Mouse (Mus musculus): Measurements from ENCODE around the gene Hrasls.

The Hrasls gene

DNA sequence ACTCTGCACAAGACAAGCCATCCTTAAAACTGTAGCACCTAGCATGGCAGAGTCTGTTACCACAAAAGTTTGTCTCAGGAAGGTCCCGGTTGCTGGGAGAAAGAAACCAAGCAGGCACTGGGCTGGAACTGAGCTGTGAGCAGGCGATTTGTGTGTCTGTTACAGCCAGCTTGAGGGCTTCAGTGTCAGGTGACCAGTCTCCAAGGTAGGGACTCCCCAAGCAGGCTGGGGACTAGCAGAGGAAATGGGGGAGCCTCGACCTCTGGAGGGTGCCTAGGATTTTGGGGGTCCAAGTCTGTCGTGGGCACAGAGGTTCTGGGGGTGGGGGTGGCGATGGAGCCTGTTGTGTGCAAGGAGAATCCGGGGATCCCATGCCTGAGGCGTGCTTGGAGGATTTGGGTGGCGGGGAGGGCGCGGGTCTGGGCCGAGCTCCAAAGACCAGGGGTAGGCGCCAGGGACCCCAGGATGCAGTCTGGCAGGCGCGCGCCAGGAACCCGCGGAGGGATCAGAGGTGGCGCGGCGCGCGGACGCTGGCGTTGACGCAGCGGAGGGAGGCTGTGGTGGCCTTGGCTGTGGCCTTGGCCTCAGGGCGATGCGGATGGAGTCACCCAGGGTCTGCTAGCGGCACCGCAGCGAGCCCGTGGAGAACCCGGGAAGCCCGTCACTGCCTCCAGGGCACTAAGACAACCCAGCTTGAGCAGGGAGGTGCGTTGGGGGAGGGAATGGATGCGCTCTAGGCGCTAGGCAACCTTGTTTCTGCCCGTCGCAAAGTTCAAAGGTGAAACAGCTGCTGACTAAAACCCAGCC, at the start of gene Hrasls:
TSS of gene Hrasls (plus strand) at position 91 of the 807 bp plus-strand sequence.
- DNase-seq = peak; percentile 28 to 44

DNA sequence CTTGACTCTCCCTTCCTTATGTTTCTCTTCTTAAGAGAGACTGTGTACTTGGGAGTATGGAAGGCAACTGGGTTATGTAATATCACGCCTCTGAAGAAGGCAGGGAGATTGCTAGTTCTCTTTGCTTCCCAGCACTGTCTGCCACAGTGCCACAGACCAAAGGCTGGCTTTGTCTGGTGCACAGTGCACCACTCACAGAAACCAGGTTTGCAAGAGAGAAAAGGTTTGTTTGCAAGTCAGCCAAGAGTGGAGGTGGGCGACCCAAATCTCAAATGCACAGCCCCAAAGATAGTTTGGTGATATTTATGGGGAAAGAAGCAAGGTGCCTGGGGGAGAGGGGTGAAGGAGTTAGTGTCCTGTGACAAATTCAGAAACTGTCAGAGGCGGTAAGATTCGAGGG, 47.2 kb upstream of the Hrasls start:
- no peak for DNase-seq

DNA sequence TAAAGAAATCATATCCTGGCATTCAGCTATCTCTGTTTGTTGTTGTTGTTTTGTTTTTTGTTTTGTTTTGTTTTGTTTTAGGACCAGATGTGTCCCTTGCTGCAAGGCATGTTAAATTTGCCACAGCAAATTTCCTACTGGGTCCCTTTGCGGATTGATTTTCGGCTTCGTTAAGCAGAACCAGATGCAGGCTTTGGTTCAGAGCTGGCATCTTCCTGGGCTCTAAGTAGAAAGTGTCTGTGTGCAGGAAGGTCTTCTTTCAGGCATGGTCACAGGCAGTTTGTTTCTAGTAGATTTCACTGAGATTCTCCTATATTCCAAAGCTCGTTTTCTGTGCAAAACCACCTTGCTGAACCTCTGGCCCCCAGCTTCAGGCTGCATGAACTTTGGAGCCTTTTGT, 42.4 kb upstream of the Hrasls start:
- DNase-seq = peak in 1 of 2 experiments; percentile 2

DNA sequence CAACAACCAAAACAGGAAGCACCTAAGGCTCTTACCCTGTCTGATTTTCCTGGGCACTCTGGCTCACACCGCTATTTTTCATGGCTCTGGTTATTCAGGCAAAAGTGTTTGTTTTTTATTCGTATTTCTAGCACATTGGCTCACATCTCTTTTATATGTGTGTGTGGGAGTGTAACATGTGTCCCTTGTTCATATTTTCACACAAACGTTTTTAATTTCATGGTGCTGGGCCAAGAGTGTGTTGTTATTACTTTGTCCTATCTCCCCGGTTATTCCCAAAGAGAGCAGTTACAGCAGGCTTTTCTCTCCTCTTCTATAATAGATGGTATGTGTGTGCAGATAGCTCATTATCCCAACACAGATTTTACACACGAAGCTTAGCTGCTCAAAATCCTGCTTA, 37.8 kb upstream of the Hrasls start:
- no peak for DNase-seq

DNA sequence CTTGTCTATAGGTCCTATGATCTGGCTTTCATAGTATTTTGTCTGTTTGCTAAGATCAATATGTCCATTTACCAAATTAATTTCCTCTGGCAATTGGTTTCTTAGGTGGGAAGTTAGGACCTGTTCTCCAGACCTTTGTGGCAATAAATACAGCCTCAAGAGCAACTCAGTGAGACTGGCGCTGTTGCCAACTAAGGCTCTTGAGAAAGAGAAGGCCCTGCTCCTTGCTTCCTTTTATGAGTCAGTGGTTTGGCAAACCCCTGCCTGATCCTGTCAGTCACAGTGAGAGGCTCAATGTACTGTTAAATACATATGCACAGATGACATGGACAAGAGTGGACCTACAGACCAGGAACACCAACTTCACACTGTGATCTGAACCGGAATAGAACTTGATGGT, 36.3 kb upstream of the Hrasls start:
- no peak for DNase-seq

DNA sequence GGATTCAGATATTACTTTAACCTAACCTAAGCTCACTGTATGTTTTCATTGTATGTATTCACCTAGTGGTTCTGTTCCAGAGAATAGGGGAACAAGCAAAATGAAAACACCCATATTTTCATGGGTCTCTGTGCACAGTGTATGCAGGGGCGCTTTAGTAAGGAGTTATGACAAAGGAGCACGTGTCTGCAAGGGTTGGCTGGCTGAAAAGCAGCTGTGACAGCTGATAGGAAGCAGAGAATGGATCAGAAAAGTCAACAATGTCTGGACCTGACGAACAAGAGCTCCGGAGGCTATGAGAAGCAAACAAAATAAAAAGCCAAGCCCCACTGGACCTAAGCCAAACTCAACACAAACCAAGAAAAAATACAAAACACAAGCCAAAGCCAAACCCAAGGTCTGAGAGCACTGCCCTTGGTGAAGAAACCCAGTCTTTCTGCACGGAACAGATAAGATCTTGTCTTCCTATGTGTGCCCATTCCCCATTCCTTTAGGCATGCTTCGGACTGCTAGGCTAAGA, 34.6 kb upstream of the Hrasls start:
- DNase-seq = no peak

DNA sequence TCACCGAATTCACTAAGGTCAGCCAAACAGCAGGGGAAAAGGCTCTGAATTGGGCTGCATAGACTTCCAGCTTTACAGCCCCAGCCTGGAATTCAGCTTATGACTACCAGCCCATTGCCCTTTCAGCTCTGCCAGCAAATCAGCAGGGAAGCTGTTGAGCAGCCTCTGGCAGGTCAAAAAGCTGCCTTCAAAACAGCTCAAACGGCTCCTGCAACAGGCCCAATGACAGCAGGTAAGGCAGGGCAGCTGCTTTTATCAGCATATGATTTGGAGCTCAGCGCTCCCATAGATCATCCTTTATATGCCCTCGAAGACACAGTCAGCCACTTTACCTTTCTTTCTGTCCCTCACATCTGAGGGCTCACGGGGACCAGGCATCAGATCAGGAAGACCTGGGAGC, 16.6 kb upstream of the Hrasls start:
- no peak for DNase-seq

DNA sequence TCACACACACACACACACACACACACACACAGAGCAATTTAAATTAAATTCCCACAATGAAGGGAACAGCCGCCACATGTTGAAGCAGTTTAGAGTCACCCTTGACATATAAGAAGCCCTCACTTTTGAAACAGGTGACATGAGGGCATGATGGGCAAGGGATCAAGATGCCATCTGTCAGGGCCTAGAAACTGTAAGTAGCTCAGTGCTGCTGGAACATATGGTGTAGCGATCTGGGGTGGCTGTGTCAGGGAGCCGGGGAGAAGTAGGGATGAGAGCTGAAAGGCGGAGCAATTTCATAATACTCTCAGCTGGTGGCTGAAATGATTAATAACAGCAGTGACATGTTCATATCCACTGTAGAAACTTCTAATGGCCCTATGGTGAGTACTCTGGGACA, 15.5 kb upstream of the Hrasls start:
- no peak for DNase-seq

DNA sequence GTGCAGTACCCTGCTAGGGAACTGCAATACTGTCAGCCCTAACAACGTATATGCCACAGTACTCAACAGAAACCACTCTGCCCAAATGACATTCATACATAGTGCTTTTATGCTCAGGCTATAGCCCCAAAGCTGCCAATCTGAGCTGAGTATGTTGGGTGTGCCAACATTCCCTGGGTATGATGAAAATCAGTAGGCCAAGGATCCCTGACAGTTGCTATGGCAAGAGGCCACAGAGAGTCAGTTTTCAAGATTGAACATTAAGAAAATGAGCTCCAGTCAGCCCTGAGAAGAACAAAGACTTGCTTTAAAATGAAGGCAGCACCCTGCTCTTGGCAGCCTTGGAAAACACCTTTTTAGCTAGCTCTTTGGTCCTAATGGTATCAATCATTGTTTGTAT, 14.3 kb upstream of the Hrasls start:
- no peak for DNase-seq

DNA sequence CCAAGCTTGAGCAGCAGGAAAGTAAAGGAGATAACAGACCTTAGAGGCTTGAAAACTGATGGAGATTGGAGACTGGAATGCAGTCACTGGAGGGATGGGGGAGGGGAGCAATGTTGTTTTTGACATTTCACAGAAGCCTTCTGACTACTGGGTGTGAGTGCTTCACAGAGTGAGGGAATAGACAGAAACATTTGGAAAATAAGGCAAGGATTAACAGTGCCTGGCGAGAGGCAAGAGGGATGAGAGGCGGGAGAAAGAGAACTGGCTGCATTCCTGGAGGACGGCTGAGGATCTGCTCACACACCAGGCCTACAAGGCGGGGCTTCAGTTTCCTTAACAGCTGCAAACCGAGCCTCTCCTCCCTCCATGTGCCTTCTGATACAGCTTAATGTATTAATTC, 11.0 kb upstream of the Hrasls start:
- DNase-seq = no peak

DNA sequence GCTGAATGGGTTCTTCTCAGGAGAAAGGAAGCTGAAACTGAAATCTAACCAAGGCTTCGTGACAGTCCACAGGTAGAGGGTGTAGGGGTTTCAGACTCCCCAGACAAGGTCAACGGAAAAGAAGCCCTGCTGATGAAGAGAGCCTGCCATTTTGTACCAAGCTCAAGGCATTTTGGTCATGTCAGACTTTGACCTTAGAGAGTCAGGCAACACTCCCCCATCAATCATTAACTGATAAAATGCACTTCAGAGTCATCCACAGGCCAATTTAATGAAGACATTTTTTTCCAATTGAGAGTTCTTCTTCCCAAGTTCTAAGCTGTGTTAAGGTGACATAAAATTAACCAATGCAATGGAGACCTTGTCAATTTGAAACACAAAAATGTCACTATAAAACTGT, 8.3 kb upstream of the Hrasls start:
- peak; percentile 28 to 54 for DNase-seq

DNA sequence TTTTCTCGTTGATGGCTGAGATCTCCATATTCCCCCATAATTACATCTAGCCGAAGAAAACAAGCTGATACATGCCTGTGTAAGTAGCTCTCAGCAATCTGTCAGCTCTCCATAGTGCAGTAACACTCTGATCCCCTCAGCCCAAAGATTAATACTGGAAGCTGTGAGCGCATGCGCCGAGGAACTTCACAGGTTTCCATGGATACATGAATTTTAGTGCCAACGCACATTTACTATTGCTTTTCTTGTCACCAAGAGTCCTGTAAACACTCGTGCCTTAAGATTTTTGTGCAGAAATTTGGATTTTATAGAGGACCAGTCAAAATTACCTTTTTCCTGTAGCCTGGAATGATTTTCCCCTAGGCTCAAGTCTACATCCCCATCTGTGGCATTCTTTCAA, 4.6 kb upstream of the Hrasls start:
- no peak for DNase-seq

DNA sequence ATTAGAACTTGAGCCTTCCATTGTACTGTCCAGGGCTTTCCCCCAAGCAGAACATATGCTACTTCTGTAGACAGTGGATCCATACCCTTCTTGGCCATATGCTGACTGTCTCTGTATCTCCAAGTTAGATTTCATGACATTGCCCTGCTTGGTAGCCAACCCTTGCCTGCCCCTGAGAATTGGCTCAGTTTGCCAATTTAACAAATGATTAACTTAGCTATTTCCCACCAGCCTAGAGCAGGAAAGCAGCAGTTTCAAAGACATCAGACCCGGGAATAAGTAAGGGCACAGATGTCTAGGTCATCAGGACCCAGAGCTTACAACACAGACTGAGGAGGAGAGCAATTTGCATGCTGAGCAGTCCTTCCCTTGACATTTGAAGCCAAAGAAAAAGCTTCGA, 3.9 kb upstream of the Hrasls start:
- DNase-seq = peak; percentile 11 to 50

DNA sequence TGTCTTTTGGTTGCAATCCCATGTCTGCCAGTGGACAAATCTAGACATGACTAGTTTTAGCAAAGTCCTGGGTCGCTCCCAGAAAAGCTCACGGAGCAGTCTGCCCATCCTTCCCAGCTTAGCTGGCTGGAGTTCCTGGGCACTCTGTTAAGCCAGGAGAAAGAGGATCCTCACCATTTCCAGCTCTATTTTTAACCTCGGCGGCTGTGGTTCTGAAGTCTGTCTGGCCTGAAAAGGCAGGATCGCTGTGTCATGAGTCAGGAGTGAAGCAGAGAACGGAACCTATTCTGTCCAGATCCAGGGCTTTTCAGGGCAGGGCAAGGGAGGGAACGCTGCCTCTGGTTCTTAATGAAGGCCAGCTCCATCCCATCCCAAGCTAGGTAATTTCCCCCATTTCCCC, 654 bp upstream of the Hrasls start:
- no peak for DNase-seq

DNA sequence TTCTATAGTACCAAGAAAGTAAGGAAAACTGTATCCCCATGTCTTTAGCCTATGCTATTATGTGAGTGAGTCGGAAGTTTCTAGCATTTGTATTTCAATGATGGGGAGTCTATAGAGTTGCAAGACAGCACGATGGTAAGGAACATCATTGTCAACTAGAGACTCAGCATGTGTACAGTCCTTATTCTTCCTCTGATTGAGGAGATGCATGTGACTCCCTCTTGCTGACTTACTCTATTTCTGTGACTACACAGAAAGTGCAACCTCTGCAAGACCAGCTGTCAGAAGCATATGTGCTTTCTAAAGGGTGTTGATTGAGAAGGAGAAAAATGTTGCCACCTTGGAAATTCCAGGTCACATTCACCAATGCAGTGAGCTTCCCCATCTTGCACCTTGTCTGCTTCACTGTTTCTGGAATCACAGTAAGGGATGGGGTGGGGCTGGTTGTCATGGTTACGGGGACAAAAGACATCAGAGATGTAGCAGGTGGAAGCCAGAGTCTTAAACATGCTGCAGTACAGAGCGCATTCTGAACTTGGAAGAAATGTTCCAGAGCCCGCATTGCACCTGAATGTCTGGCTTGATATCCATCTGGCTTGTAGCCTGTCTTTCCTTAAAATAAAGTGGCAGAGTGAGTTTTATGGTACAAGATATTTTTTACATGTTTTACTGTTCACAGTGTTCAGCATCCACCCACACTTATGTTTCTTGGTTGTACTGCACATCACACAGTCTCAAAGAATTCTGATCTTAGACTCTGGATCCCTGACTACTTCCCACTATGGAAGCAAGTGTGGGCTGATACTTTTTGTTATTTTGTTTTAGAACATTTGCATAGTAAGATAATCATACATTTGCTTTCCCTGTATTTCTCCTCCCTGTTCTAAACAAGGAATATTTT, 7.2 kb downstream of the Hrasls start:
- no peak for DNase-seq

DNA sequence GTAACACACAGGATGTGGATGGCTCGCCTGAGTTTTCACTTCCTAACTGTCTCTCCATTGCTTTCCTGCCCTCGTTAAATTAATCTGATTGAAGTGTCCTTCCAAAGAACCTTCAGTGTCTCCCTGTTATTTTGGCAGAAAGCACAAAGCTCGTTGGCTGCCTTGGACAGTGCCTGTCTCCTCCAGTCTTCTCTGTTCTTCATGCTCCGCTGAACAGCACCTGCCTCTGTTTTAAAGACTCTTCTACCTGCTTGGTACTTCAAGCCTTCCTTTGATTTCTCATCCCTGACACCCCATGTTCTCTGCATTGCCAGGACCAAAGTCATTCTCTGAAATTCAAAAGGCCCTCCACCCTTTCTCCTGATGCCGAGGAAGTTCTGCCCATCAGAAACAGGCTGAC, 26.5 kb downstream of the Hrasls start:
- peak in 1 of 2 experiments; percentile 2 for DNase-seq

DNA sequence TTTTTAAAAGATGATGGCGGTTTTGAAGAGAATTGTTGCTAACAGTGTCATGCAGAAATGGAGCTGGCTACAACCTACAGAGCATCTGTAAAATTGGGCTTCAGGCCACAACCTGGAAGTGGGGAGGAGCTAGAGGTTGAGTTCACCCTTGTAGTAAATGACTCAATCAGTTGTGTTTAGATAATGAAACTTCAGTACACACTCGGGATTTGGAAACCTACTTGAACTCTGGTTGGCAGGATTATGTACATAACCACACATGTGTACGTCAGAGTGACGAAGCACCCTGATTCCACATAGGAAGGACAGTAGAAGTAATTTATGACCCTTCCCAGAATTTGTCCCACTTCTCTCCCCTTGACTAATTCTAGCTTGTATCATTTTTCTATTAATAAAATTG, 44.8 kb downstream of the Hrasls start:
- no peak for DNase-seq

All from kidney, adult 8-10 months (tissue).